Mouse (Mus musculus): ENCODE data around the gene Tom1l2. TPM values are rescaled to one million over a fixed set of nuclear protein-coding genes. Genes with fewer than 3 reads are reported as not detected.

Gene Tom1l2
- polyA plus RNA-seq, 1 experiment from 2014 or later: 40.0 TPM

DNA sequence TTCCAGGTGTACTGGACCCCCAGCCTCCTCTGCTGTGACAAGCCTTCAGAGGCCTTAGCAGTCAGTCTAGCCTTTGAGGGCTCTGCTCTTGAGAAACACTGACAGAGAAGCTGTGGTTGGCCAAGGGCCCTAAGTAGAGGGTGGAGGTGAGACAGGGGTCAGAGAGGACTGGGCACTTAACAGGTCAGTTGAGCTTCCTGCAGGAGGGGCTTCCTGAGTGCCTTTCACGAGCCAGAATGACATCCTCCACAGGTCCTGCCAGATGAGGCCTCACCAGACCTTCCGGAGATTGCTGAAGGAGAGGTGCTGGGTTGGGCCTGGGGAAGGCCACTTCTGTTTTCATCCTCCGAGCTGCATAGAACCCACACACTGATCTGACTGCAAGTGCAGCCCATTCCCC lies 124.2 kb downstream of the Tom1l2 start:
- Histone ChIP-seq H3K27me3 (ENCODE audit: control insufficient read depth, insufficient read depth, low read length) (no peaks in the 10 kb centered on the region), H3K4me3 (ENCODE audit: low read length) (no peak overlapping the region), H3K9me3 (replicated peaks; ENCODE audit: control insufficient read depth, low read length) (no peaks in the 10 kb centered on the region), H3K4me2 (ENCODE audit: low read depth, low read length) (no peak overlapping the region), H3K27ac (ENCODE audit: low read length) (peak overlapping the region; percentile 41; the same call in 1 of the 2 replicates), H3K9ac (ENCODE audit: low read length) (no peak overlapping the region), H3K4me1 (ENCODE audit: control insufficient read depth, insufficient read depth, low read length) (peaks cover 42% of the 10 kb centered on the region), H3K36me3 (ENCODE audit: control insufficient read depth, insufficient read depth) (no peaks in the 10 kb centered on the region)
- ATAC-seq (replicated peaks; ENCODE audit: extremely low read depth, insufficient read depth, low FRiP score): no peak
- 35% methylated on average over 3 of the region's 3 CpGs for WGBS

- ATAC-seq (replicated peaks; ENCODE audit: extremely low read depth, insufficient read depth, low FRiP score): no peak
- Histone ChIP-seq H3K4me3 (ENCODE audit: low read length) (no peak overlapping the region), H3K36me3 (ENCODE audit: control insufficient read depth, insufficient read depth) (no peaks in the 10 kb centered on the region), H3K4me2 (ENCODE audit: low read depth, low read length) (no peak overlapping the region), H3K27me3 (ENCODE audit: control insufficient read depth, insufficient read depth, low read length) (no peaks in the 10 kb centered on the region), H3K4me1 (ENCODE audit: control insufficient read depth, insufficient read depth, low read length) (peaks cover 34% of the 10 kb centered on the region), H3K27ac (ENCODE audit: low read length) (no peak overlapping the region), H3K9me3 (replicated peaks; ENCODE audit: control insufficient read depth, low read length) (no peaks in the 10 kb centered on the region), H3K9ac (ENCODE audit: low read length) (peak overlapping the region; percentile 11)
- 76% methylated on average over 1 of the region's 1 CpGs for WGBS
These were observed 126.8 kb downstream of the Tom1l2 start for GRCm38 (mm10) chr11:60225874-60226273.

GRCm38 (mm10) chr11:60224676-60225075 lies 128.0 kb downstream of the Tom1l2 start:
- WGBS: 59% methylated on average over 4 of the region's 4 CpGs
- H3K9me3 ChIP-seq (replicated peaks; ENCODE audit: control insufficient read depth, low read length): no peaks in the 10 kb centered on the region
- no peak overlapping the region for H3K27ac ChIP-seq (ENCODE audit: low read length)
- no peak overlapping the region for H3K9ac ChIP-seq (ENCODE audit: low read length)
- H3K27me3 ChIP-seq (ENCODE audit: control insufficient read depth, insufficient read depth, low read length): no peaks in the 10 kb centered on the region
- no peak overlapping the region for H3K4me2 ChIP-seq (ENCODE audit: low read depth, low read length)
- no peak for ATAC-seq (replicated peaks; ENCODE audit: extremely low read depth, insufficient read depth, low FRiP score)
- no peak overlapping the region for H3K4me3 ChIP-seq (ENCODE audit: low read length)
- H3K4me1 ChIP-seq (ENCODE audit: control insufficient read depth, insufficient read depth, low read length): peaks cover 39% of the 10 kb centered on the region
- H3K36me3 ChIP-seq (ENCODE audit: control insufficient read depth, insufficient read depth): no peaks in the 10 kb centered on the region

DNA sequence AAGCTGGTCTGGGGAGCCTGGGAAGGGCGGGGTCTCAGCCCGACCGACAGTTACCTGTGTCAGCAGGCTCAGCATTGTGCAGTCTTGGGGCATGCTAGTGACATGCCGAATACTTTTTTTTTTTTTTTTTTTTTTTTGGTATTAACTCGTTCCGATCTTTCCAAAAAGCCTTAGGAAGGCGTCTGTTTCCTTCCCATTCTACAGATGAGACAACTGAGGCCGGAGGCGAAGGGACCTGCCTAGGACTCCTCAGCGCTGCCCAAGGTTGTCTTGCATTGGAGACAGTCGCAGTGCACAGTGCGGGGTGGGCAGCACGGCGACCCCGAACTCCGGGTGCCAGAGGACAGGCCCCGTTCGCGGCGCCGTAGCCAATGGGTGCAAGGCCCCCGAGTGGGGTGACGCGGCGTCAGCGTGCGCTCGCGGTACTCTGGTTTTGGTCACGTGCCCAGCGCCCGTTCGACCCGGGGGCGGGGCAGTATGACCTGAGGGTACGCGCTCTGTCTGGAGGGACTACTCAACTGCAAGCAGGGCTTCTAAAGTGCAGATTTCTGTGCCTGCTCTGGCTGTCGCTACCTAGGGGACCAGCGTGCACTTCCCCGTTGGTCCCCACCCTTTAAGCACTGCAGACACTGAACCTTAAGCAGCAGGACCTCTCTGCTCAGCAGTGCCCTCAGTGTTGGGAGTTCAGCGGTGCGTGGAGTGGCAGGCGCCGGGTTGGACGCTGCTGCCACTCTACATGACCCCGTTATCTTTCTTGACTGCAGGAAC lies 130.1 kb downstream of the Tom1l2 start, which contains the start of gene Srebf1:
Gene Srebf1, minus strand, starts transcription at position 113 of the 768 bp plus-strand sequence.
- no peaks in the 10 kb centered on the region for H3K27me3 ChIP-seq (ENCODE audit: control insufficient read depth, insufficient read depth, low read length)
- H3K4me1 ChIP-seq (ENCODE audit: control insufficient read depth, insufficient read depth, low read length): peaks cover 34% of the 10 kb centered on the region
- H3K36me3 ChIP-seq (ENCODE audit: control insufficient read depth, insufficient read depth): no peaks in the 10 kb centered on the region
- 6% methylated on average over 46 of the region's 46 CpGs for WGBS
- peak within 1 kb of the TSS; percentile 56 for H3K4me3 ChIP-seq (ENCODE audit: low read length)
- peak within 1 kb of the TSS; percentile 69 for H3K9ac ChIP-seq (ENCODE audit: low read length)
- peak within 1 kb of the TSS; percentile 78 for H3K4me2 ChIP-seq (ENCODE audit: low read depth, low read length)
- peak; percentile 75 for ATAC-seq (replicated peaks; ENCODE audit: extremely low read depth, insufficient read depth, low FRiP score)
- peak within 1 kb of the TSS; percentile 91 for H3K27ac ChIP-seq (ENCODE audit: low read length)
- no peaks in the 10 kb centered on the region for H3K9me3 ChIP-seq (replicated peaks; ENCODE audit: control insufficient read depth, low read length)

GRCm38 (mm10) chr11:60222085-60222468 lies 130.6 kb downstream of the Tom1l2 start:
- H3K36me3 ChIP-seq (ENCODE audit: control insufficient read depth, insufficient read depth): no peaks in the 10 kb centered on the region
- H3K4me2 ChIP-seq (ENCODE audit: low read depth, low read length): peak overlapping the region; percentile 78
- ATAC-seq (replicated peaks; ENCODE audit: extremely low read depth, insufficient read depth, low FRiP score): no peak
- no peaks in the 10 kb centered on the region for H3K9me3 ChIP-seq (replicated peaks; ENCODE audit: control insufficient read depth, low read length)
- no peaks in the 10 kb centered on the region for H3K27me3 ChIP-seq (ENCODE audit: control insufficient read depth, insufficient read depth, low read length)
- H3K4me1 ChIP-seq (ENCODE audit: control insufficient read depth, insufficient read depth, low read length): peaks cover 34% of the 10 kb centered on the region
- H3K27ac ChIP-seq (ENCODE audit: low read length): peak overlapping the region; percentile 91
- H3K9ac ChIP-seq (ENCODE audit: low read length): peak overlapping the region; percentile 69
- H3K4me3 ChIP-seq (ENCODE audit: low read length): peak overlapping the region; percentile 56
- WGBS: 63% methylated on average over 3 of the region's 3 CpGs

DNA sequence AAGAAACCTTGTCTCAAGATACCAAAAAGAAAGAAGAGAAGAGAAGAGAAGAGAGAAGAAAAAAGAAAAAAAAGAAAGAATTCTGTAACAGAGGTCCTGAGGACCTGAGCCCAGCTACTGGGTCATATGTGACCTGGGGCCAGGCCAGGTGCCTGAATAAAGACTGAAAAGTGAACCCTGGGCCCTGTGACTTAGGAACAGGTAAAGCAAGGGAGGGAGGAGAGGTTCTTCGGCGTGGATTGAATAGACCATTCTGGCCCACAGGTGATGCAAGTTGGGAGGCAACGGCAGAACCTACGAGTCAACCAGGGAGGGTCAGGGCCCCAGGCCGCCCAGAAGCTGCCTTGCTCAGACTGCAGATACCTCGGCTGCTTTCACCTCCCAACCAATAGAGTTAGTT lies 131.3 kb downstream of the Tom1l2 start:
- WGBS: 83% methylated on average over 6 of the region's 6 CpGs
- Histone ChIP-seq H3K4me1 (ENCODE audit: control insufficient read depth, insufficient read depth, low read length) (peaks cover 34% of the 10 kb centered on the region), H3K27ac (ENCODE audit: low read length) (no peak overlapping the region), H3K9ac (ENCODE audit: low read length) (no peak overlapping the region), H3K4me2 (ENCODE audit: low read depth, low read length) (no peak overlapping the region), H3K4me3 (ENCODE audit: low read length) (no peak overlapping the region), H3K27me3 (ENCODE audit: control insufficient read depth, insufficient read depth, low read length) (no peaks in the 10 kb centered on the region), H3K36me3 (ENCODE audit: control insufficient read depth, insufficient read depth) (no peaks in the 10 kb centered on the region), H3K9me3 (replicated peaks; ENCODE audit: control insufficient read depth, low read length) (no peaks in the 10 kb centered on the region)
- no peak for ATAC-seq (replicated peaks; ENCODE audit: extremely low read depth, insufficient read depth, low FRiP score)

- peak; percentile 76 for ATAC-seq (replicated peaks; ENCODE audit: extremely low read depth, insufficient read depth, low FRiP score)
- Histone ChIP-seq H3K36me3 (ENCODE audit: control insufficient read depth, insufficient read depth) (no peaks in the 10 kb centered on the region), H3K27me3 (ENCODE audit: control insufficient read depth, insufficient read depth, low read length) (no peaks in the 10 kb centered on the region), H3K9me3 (replicated peaks; ENCODE audit: control insufficient read depth, low read length) (no peaks in the 10 kb centered on the region), H3K4me2 (ENCODE audit: low read depth, low read length) (peak overlapping the region; percentile 75), H3K27ac (ENCODE audit: low read length) (peak overlapping the region; percentile 89), H3K9ac (ENCODE audit: low read length) (peak overlapping the region; percentile 84), H3K4me1 (ENCODE audit: control insufficient read depth, insufficient read depth, low read length) (peaks cover 28% of the 10 kb centered on the region), H3K4me3 (ENCODE audit: low read length) (peak overlapping the region; percentile 79)
- WGBS: under 1% methylated on average over 46 of the region's 46 CpGs
These were observed 132.4 kb downstream of the Tom1l2 start for GRCm38 (mm10) chr11:60220291-60220804.

- Histone ChIP-seq H3K4me3 (ENCODE audit: low read length) (peak overlapping the region; percentile 79), H3K27ac (ENCODE audit: low read length) (peak overlapping the region; percentile 89), H3K4me1 (ENCODE audit: control insufficient read depth, insufficient read depth, low read length) (peaks cover 26% of the 10 kb centered on the region), H3K4me2 (ENCODE audit: low read depth, low read length) (peak overlapping the region; percentile 75), H3K36me3 (ENCODE audit: control insufficient read depth, insufficient read depth) (no peaks in the 10 kb centered on the region), H3K27me3 (ENCODE audit: control insufficient read depth, insufficient read depth, low read length) (no peaks in the 10 kb centered on the region), H3K9me3 (replicated peaks; ENCODE audit: control insufficient read depth, low read length) (no peaks in the 10 kb centered on the region), H3K9ac (ENCODE audit: low read length) (peak overlapping the region; percentile 84)
- no peak for ATAC-seq (replicated peaks; ENCODE audit: extremely low read depth, insufficient read depth, low FRiP score)
- 26% methylated on average over 8 of the region's 8 CpGs for WGBS
These were observed 133.1 kb downstream of the Tom1l2 start for GRCm38 (mm10) chr11:60219609-60220008.

DNA sequence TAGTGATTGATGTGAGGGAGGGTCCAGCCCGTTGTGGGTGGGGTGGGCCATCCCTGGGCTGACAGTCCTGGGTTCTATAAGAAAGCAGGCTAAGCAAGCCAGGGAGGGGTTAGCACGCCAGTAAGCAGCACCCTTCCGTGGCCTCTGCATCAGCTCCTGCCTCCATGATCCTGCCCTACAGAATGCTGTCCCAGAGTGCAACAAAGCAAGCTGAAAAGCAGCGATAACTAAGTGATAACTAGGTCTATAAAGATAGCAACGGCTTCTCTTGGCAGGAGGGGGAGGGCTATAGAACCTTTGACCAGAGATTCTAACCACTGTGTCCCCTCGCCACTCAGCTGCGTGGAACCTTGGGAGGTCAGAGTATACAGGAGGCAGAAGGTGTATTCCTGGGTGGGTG lies 135.2 kb downstream of the Tom1l2 start:
- H3K4me2 ChIP-seq (ENCODE audit: low read depth, low read length): no peak overlapping the region
- peaks cover 30% of the 10 kb centered on the region for H3K4me1 ChIP-seq (ENCODE audit: control insufficient read depth, insufficient read depth, low read length)
- no peaks in the 10 kb centered on the region for H3K9me3 ChIP-seq (replicated peaks; ENCODE audit: control insufficient read depth, low read length)
- H3K27ac ChIP-seq (ENCODE audit: low read length): no peak overlapping the region
- ATAC-seq (replicated peaks; ENCODE audit: extremely low read depth, insufficient read depth, low FRiP score): no peak
- no peak overlapping the region for H3K9ac ChIP-seq (ENCODE audit: low read length)
- H3K4me3 ChIP-seq (ENCODE audit: low read length): no peak overlapping the region
- no peaks in the 10 kb centered on the region for H3K36me3 ChIP-seq (ENCODE audit: control insufficient read depth, insufficient read depth)
- H3K27me3 ChIP-seq (ENCODE audit: control insufficient read depth, insufficient read depth, low read length): no peaks in the 10 kb centered on the region
- WGBS: 68% methylated on average over 7 of the region's 7 CpGs
